ENCODE assay signal across 15 mouse cellular contexts in the genomic region with DNA sequence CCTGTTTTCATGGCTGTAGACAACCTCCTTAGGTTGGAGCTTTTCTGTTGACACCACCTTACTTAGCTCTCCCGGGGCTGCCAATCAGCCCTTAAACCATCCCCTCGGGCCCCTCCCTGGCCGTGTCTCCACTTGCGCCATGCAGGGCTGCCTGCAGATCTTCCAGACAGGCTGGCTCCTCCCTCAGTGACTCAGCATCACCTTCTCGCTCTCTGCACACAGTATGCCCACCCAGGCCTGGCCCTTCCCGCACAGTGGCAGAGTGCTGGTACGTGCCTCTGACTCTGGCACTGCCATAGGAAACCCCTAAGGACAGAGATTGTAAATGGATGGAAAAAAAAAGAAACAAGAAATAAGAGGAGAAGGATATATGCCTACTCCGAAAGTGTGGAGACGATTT. TPM values are rescaled to one million over a fixed set of nuclear protein-coding genes. Genes with fewer than 3 reads are reported as not detected.
DNase-seq lines count a peak whose midpoint lies in the region; ATAC-seq and TF ChIP-seq lines count a peak whose summit lies in the region.
"Had no signal": no experiment of that assay in that cellular context is flagged by ENCODE, and none has a peak within 500 bp of the region (broad histone marks: within the 10 kb centered on the region; RNA-seq: fewer than 3 reads in every experiment).

No protein-coding gene starts in this region.

- no peak overlapping the region for H3K4me3 ChIP-seq in left cerebral cortex, adult 2 months
- H3K4me3 ChIP-seq in E14TG2a.4 (replicated peaks; ENCODE audit: low read length) (peak overlapping the region; percentile 18; the same call in 1 of the 2 replicates), ES-E14 (ENCODE audit: insufficient read depth in 1 of 2, low read depth in 1 of 2, low read length in 2 of 2, poor library complexity in 1 of 2, severe bottlenecking in 1 of 2) (no peak overlapping the region)
- H3K4me3 ChIP-seq in liver, embryonic 13.5 days (replicated peaks): no peak overlapping the region
- H3K4me3 ChIP-seq: forebrain, embryonic 10.5 days had no signal

- H3K9me3 ChIP-seq in E14TG2a.4 (ENCODE audit: low read length): no peaks in the 10 kb centered on the region
- H3K9me3 ChIP-seq in ES-E14 (ENCODE audit: control insufficient read depth, insufficient read depth, low read depth, low read length): no peaks in the 10 kb centered on the region
- H3K9me3 ChIP-seq in liver, embryonic 13.5 days (replicated peaks): no peaks in the 10 kb centered on the region

- WGBS in liver, embryonic 13.5 days (ENCODE audit: insufficient replicate concordance): 69% methylated on average over 9 of the region's 9 CpGs

- H3K27ac ChIP-seq in left cerebral cortex, adult 2 months: peak overlapping the region; percentile 13; the same call in 1 of the 2 replicates
- peak overlapping the region; percentile 64; the same call in 1 of the 2 replicates for H3K27ac ChIP-seq in ES-E14 (ENCODE audit: insufficient read depth, low read depth, low read length, poor library complexity, severe bottlenecking)
- no peak overlapping the region for H3K27ac ChIP-seq in liver, embryonic 13.5 days
- H3K27ac ChIP-seq: forebrain, embryonic 10.5 days; kidney, postnatal 0 days had no signal

- DNase-seq in left cerebral cortex, adult 2 months (ENCODE audit: extremely low spot score in 1 of 2, low spot score in 2 of 2): peak in 1 of 2 experiments; percentile 37
- no peak for DNase-seq in left cerebral cortex, postnatal 4 days
- peak; percentile 63 for DNase-seq in ES-E14 (ENCODE audit: low read depth, low spot score)
- peak; percentile 43 for DNase-seq in liver, embryonic 13.5 days
- no peak for DNase-seq in layer of hippocampus, adult 9-11 months
- no peak for DNase-seq in cerebellum, adult 11 months
- DNase-seq: cerebellum, postnatal 10 days; gastrocnemius, postnatal 25 days; thymus, postnatal 14 days had no signal

- H3K4me1 ChIP-seq in E14TG2a.4 (replicated peaks; ENCODE audit: low read depth, low read length) (peaks cover 72% of the 10 kb centered on the region), ES-E14 (ENCODE audit: control insufficient read depth in 2 of 2, insufficient read depth in 2 of 2, low read length in 2 of 2, poor library complexity in 1 of 2) (peaks cover 4 to 8% of the 10 kb centered on the region in 2 experiments)
- peaks cover 5% of the 10 kb centered on the region; the same call in 1 of the 2 replicates for H3K4me1 ChIP-seq in liver, embryonic 13.5 days (replicated peaks)
- H3K4me1 ChIP-seq: forebrain, embryonic 10.5 days had no signal

- intact Hi-C loops in left cerebral cortex, adult 2 months (cut with DNase I): no loop called here
- intact Hi-C loops in left cerebral cortex, postnatal 4 days (cut with DNase I): no loop called here

- no peak for TF ChIP-seq CTCF in left cerebral cortex, adult 2 months (IDR thresholded peaks at IDR 0.05)
- TF ChIP-seq CTCF in E14TG2a.4 (conservative IDR thresholded peaks at IDR 0.05; ENCODE audit: low read length): no peak

- peak; percentile 79 for ATAC-seq in liver, embryonic 13.5 days (ENCODE audit: low read depth)
- ATAC-seq: inflammation-experienced regulatory T-cells, adult 6 months had no signal

- in situ Hi-C loops in ES-E14 (cut with MboI; ENCODE audit: low sequenced_read_pairs in 2 of 2, unreplicated experiment in 2 of 2): no loop called here

- no peaks in the 10 kb centered on the region for H3K27me3 ChIP-seq in E14TG2a.4 (ENCODE audit: insufficient read depth, low read length)
- H3K27me3 ChIP-seq in liver, embryonic 13.5 days: no peaks in the 10 kb centered on the region

- H3K36me3 ChIP-seq in E14TG2a.4 (ENCODE audit: insufficient read depth, low read length): peaks cover 38% of the 10 kb centered on the region
- H3K36me3 ChIP-seq in ES-E14 (ENCODE audit: control insufficient read depth, insufficient read depth, low read length, poor library complexity, severe bottlenecking): peaks cover 15% of the 10 kb centered on the region
- peaks cover 97% of the 10 kb centered on the region for H3K36me3 ChIP-seq in liver, embryonic 13.5 days

- no peak overlapping the region for H3K4me2 ChIP-seq in liver, embryonic 13.5 days

- H3K9ac ChIP-seq in ES-E14 (ENCODE audit: insufficient read depth, low read depth, low read length, poor library complexity, severe bottlenecking): peak overlapping the region; percentile 36; the same call in 1 of the 2 replicates
- H3K9ac ChIP-seq in liver, embryonic 13.5 days: no peak overlapping the region

TF ChIP-seq in ES-E14, 5 proteins besides CTCF, POLR2A, EP300 and RAD21:
- no peak for TF ChIP-seq ZNF384 (IDR thresholded peaks at IDR 0.05; ENCODE audit: low read depth, low read length)
- TF ChIP-seq MAFK (IDR thresholded peaks at IDR 0.05; ENCODE audit: insufficient read depth, low read depth, low read length): peak; percentile 89

RNA-seq across cellular contexts. Expression of gene Tacr2, which starts 30.5 kb away (rescaled TPM):
- total RNA-seq in left cerebral cortex, adult 2 months (2021): under 1 TPM in 1 of 2 experiments, not detected in 1; 0.34 TPM
- not detected for total RNA-seq in left cerebral cortex, postnatal 4 days (2021)
- total RNA-seq in ES-E14 (2012; rRNA removed): 0.18 and 0.26 TPM in 2 replicates
- polyA plus RNA-seq in liver, embryonic 13.5 days (2015; fragmentation: Nextera tagmentation; extraction: Ambion mirVana): not detected in 2 replicates
- total RNA-seq: gastrocnemius, postnatal 25 days had no signal
- polyA plus RNA-seq: embryonic facial prominence, embryonic 11.5 days; forebrain, embryonic 10.5 days; heart, postnatal 0 days; inflammation-experienced regulatory T-cells, adult 6 months; kidney, postnatal 0 days had no signal

RNA-seq across cellular contexts. Expression of gene Tspan15, which starts 51.7 kb away (rescaled TPM):
- total RNA-seq in left cerebral cortex, adult 2 months (2021): 10 to 100 TPM in 1 of 2 experiments, 1 to 10 TPM in 1; 8.5 to 10.4 TPM
- total RNA-seq in left cerebral cortex, postnatal 4 days (2021): 1 to 10 TPM; 5.1 to 6.0 TPM
- 10.1 and 26.3 TPM in 2 replicates for total RNA-seq in ES-E14 (2012; rRNA removed)
- 8.8 and 9.3 TPM in 2 replicates for polyA plus RNA-seq in liver, embryonic 13.5 days (2015; fragmentation: Nextera tagmentation; extraction: Ambion mirVana)
- polyA plus RNA-seq: inflammation-experienced regulatory T-cells, adult 6 months had no signal

Comparison
In these comparisons a context has a peak if more than half of its experiments do, and no peak if none do; other contexts are left out.
1. DNase-seq: peak in ES-E14 (single experiment) and liver, embryonic 13.5 days (single experiment); none in left cerebral cortex, postnatal 4 days (single experiment), layer of hippocampus, adult 9-11 months (single experiment) and cerebellum, adult 11 months (single experiment).